Mouse (Mus musculus) left cerebral cortex, adult 11 months (tissue): Measurements from ENCODE around the gene Ltv1.

ENCODE experiments used
- DNase-seq: peaks from one replicate; pipeline ENCODE4 v3.0.0; 2022; ENCODE audit warnings: low spot score

Gene Ltv1

GRCm38 (mm10) chr10:13192731-13193351, at the start of gene Ltv1:
Gene Ltv1, minus strand, starts transcription at chr10:13193168.
- DNase-seq: peak; percentile 91

- DNase-seq: no peak
These were observed 47.5 kb upstream of the Ltv1 start for GRCm38 (mm10) chr10:13240431-13240830.

- no peak for DNase-seq
These were observed 45.2 kb upstream of the Ltv1 start for GRCm38 (mm10) chr10:13238188-13238587.

- DNase-seq: no peak
These were observed 43.9 kb upstream of the Ltv1 start for GRCm38 (mm10) chr10:13236866-13237265.

- DNase-seq: no peak
These were observed 41.5 kb upstream of the Ltv1 start for GRCm38 (mm10) chr10:13234503-13234902.

- no peak for DNase-seq
These were observed 41.0 kb upstream of the Ltv1 start for GRCm38 (mm10) chr10:13233941-13234340.

- DNase-seq: no peak
These were observed 40.2 kb upstream of the Ltv1 start for GRCm38 (mm10) chr10:13233143-13233622.

GRCm38 (mm10) chr10:13232443-13233142, 39.6 kb upstream of the Ltv1 start:
- no peak for DNase-seq

GRCm38 (mm10) chr10:13230716-13231115, 37.7 kb upstream of the Ltv1 start:
- no peak for DNase-seq

- DNase-seq: no peak
These were observed 32.6 kb upstream of the Ltv1 start for GRCm38 (mm10) chr10:13225377-13226063.

GRCm38 (mm10) chr10:13222135-13222534, 29.2 kb upstream of the Ltv1 start:
- no peak for DNase-seq

- DNase-seq: no peak
These were observed 27.1 kb upstream of the Ltv1 start for GRCm38 (mm10) chr10:13220061-13220460.

GRCm38 (mm10) chr10:13213956-13214355, 21.0 kb upstream of the Ltv1 start:
- DNase-seq: no peak

GRCm38 (mm10) chr10:13212829-13213228, 19.9 kb upstream of the Ltv1 start:
- no peak for DNase-seq

- DNase-seq: no peak
These were observed 19.4 kb upstream of the Ltv1 start for GRCm38 (mm10) chr10:13212326-13212725.

- DNase-seq: no peak
These were observed 17.1 kb upstream of the Ltv1 start for GRCm38 (mm10) chr10:13209930-13210637.

GRCm38 (mm10) chr10:13209506-13209905, 16.5 kb upstream of the Ltv1 start:
- DNase-seq: no peak

GRCm38 (mm10) chr10:13209061-13209460, 16.1 kb upstream of the Ltv1 start:
- DNase-seq: no peak

- DNase-seq: no peak
These were observed 8.8 kb upstream of the Ltv1 start for GRCm38 (mm10) chr10:13201741-13202293.

GRCm38 (mm10) chr10:13200862-13201261, 7.9 kb upstream of the Ltv1 start:
- no peak for DNase-seq

GRCm38 (mm10) chr10:13199234-13199633, 6.3 kb upstream of the Ltv1 start:
- no peak for DNase-seq

- DNase-seq: no peak
These were observed 4.0 kb upstream of the Ltv1 start for GRCm38 (mm10) chr10:13196872-13197507.
